8 mouse cellular contexts compared by ENCODE assay signal in genomic region chr9:78038755-78039489, GRCm38 (mm10). TPM values are rescaled to one million over a fixed set of nuclear protein-coding genes. Genes with fewer than 3 reads are reported as not detected.
A peak's percentile ranks its signal among the peaks of the same experiment; 100 is the strongest.
DNase-seq lines count a peak whose midpoint lies in the region; ATAC-seq lines count a peak whose summit lies in the region.

No protein-coding gene starts in this region.

- H3K9ac ChIP-seq in hindbrain, embryonic 15.5 days = no peak overlapping the region

- no peak overlapping the region for H3K4me3 ChIP-seq in hindbrain, embryonic 15.5 days

- WGBS in hindbrain, embryonic 15.5 days = 40% methylated on average over 18 of the region's 18 CpGs

- H3K4me1 ChIP-seq in hindbrain, embryonic 15.5 days (replicated peaks) = no peaks in the 10 kb centered on the region

- no peak overlapping the region for H3K27ac ChIP-seq in hindbrain, embryonic 15.5 days (replicated peaks)

- H3K9me3 ChIP-seq in hindbrain, embryonic 15.5 days = no peaks in the 10 kb centered on the region

- DNase-seq in T-cell, adult 2 months (ENCODE audit: low spot score) = peak; percentile 71
- peak; percentile 74 to 81 for DNase-seq in cerebellum, postnatal 14 days
- DNase-seq in gastrocnemius, adult 18-20 months (ENCODE audit: low spot score) = peak; percentile 75
- peak; percentile 69 to 79 for DNase-seq in layer of hippocampus, postnatal 25 days (ENCODE audit: extremely low spot score in 1 of 2, low spot score in 1 of 2)
- peak; percentile 86 for DNase-seq in lung, postnatal 36 days
- peak; percentile 69 for DNase-seq in retina, postnatal 7 days (ENCODE audit: low read depth, low spot score)
- DNase-seq in urinary bladder, adult 18-20 months (ENCODE audit: low spot score in 2 of 2) = peak; percentile 54 to 60

- H3K36me3 ChIP-seq in hindbrain, embryonic 15.5 days = no peaks in the 10 kb centered on the region

- peak; percentile 74; the same call in 1 of the 2 replicates for ATAC-seq in hindbrain, embryonic 15.5 days (ENCODE audit: low FRiP score, low read depth)

- no peak overlapping the region for H3K4me2 ChIP-seq in hindbrain, embryonic 15.5 days

- no peaks in the 10 kb centered on the region for H3K27me3 ChIP-seq in hindbrain, embryonic 15.5 days

RNA-seq across cellular contexts. Expression of gene Gcm1, which starts 12.8 kb away (rescaled TPM):
- total RNA-seq in gastrocnemius, adult 18-20 months (2021) = not detected
- not detected in 2 replicates for polyA plus RNA-seq in hindbrain, embryonic 15.5 days (2015; fragmentation: Nextera tagmentation; extraction: Ambion mirVana)
- total RNA-seq in layer of hippocampus, postnatal 25 days (2021) = not detected
